Mouse (Mus musculus) ES-CJ7 (cell line): ENCODE measurements around the gene Tnip2.
A peak's percentile ranks its signal among the peaks of the same experiment; 100 is the strongest.

Experiments
- DNase-seq: peaks from one replicate; pipeline ENCODE4 v3.0.0; 2011; ENCODE audit warnings: low read depth, low spot score

Tnip2 gene

GRCm38 (mm10) chr5:34513466-34514217 is at the start of gene Tnip2:
TSS of gene Tnip2 (minus strand) at chr5:34513991.
- peak; percentile 93 for DNase-seq

GRCm38 (mm10) chr5:34551821-34552220 is 38.0 kb upstream of the Tnip2 start:
- no peak for DNase-seq

GRCm38 (mm10) chr5:34550251-34550650 is 36.5 kb upstream of the Tnip2 start:
- DNase-seq: no peak

- DNase-seq: peak; percentile 17
Observed at GRCm38 (mm10) chr5:34549483-34550221, 35.9 kb upstream of the Tnip2 start.

- DNase-seq: no peak
Observed at GRCm38 (mm10) chr5:34549135-34549482, 35.3 kb upstream of the Tnip2 start.

GRCm38 (mm10) chr5:34547410-34547809 is 33.6 kb upstream of the Tnip2 start:
- peak; percentile 70 for DNase-seq

- DNase-seq: no peak
Observed at GRCm38 (mm10) chr5:34543114-34543513, 29.3 kb upstream of the Tnip2 start.

- DNase-seq: no peak
Observed at GRCm38 (mm10) chr5:34542166-34542565, 28.4 kb upstream of the Tnip2 start.

- no peak for DNase-seq
Observed at GRCm38 (mm10) chr5:34539121-34539520, 25.3 kb upstream of the Tnip2 start.

GRCm38 (mm10) chr5:34538527-34538926 is 24.7 kb upstream of the Tnip2 start:
- peak; percentile 74 for DNase-seq

GRCm38 (mm10) chr5:34538079-34538478 is 24.3 kb upstream of the Tnip2 start:
- DNase-seq: no peak

GRCm38 (mm10) chr5:34535831-34536230 is 22.0 kb upstream of the Tnip2 start:
- no peak for DNase-seq

GRCm38 (mm10) chr5:34534776-34535581 is 21.2 kb upstream of the Tnip2 start:
- DNase-seq: no peak

- no peak for DNase-seq
Observed at GRCm38 (mm10) chr5:34533820-34534219, 20.0 kb upstream of the Tnip2 start.

- no peak for DNase-seq
Observed at GRCm38 (mm10) chr5:34533066-34533465, 19.3 kb upstream of the Tnip2 start.

GRCm38 (mm10) chr5:34530687-34531086 is 16.9 kb upstream of the Tnip2 start:
- DNase-seq: no peak

GRCm38 (mm10) chr5:34530116-34530515 is 16.3 kb upstream of the Tnip2 start:
- DNase-seq: no peak

GRCm38 (mm10) chr5:34528724-34529123 is 14.9 kb upstream of the Tnip2 start:
- DNase-seq: no peak

- DNase-seq: no peak
Observed at GRCm38 (mm10) chr5:34527352-34527751, 13.6 kb upstream of the Tnip2 start.

GRCm38 (mm10) chr5:34526477-34526775 is 12.6 kb upstream of the Tnip2 start:
- peak; percentile 31 for DNase-seq

- DNase-seq: peak; percentile 89
Observed at GRCm38 (mm10) chr5:34525663-34526476, 12.1 kb upstream of the Tnip2 start, which contains the start of gene Sh3bp2. TSS of gene Sh3bp2 (plus strand) at chr5:34525838.
